Mouse (Mus musculus) hindbrain, embryonic 14.5 days (tissue): ENCODE data around the gene Gm28729. TPM values are rescaled to one million over a fixed set of nuclear protein-coding genes. Genes with fewer than 3 reads are reported as not detected.
"Not testable (repeated sequence)": the region's sequence is repeated elsewhere in the genome, so short reads cannot be mapped to it uniquely, and the experiment has no call there.

Experiments
- ATAC-seq: fragments of 200-750 bp; cut with Nextera tagmentation; 2 replicates; pipeline ENCODE4 v1.8.0; 2017; ENCODE audit warnings: moderate number of reproducible peaks, mild to moderate bottlenecking, moderate TSS enrichment, moderate library complexity; ENCODE audit not compliant: low FRiP score
- DNase-seq: peaks from one replicate; pipeline ENCODE4 v3.0.0-alpha.2; 2015; ENCODE audit warnings: low spot score
- H3K27ac ChIP-seq: fragments of 300-500 bp; sonication (generic); 2 replicates; pipeline ENCODE4 v1.5.1; 2014; ENCODE audit warnings: mild to moderate bottlenecking, moderate library complexity
- H3K27me3 ChIP-seq: fragments of 300-500 bp; sonication (generic); 2 replicates; pipeline ENCODE4 v1.6.1; 2014; ENCODE audit warnings: mild to moderate bottlenecking, low read length, mixed read lengths; ENCODE audit not compliant: control insufficient read depth, insufficient read depth
- H3K36me3 ChIP-seq: fragments of 300-500 bp; sonication (generic); replicated peaks from 2 replicates; pipeline ENCODE4 v1.6.1; 2014; ENCODE audit not compliant: control insufficient read depth, insufficient read depth
- H3K4me1 ChIP-seq: fragments of 300-500 bp; sonication (generic); replicated peaks from 2 replicates; pipeline ENCODE4 v1.6.1; 2014; ENCODE audit warnings: antibody characterized with exemption, low read length, mixed read lengths; ENCODE audit not compliant: control insufficient read depth, insufficient read depth
- H3K4me2 ChIP-seq: fragments of 300-500 bp; sonication (generic); replicated peaks from 2 replicates; pipeline ENCODE4 v1.6.1; 2014; ENCODE audit warnings: mild to moderate bottlenecking, moderate library complexity
- H3K4me3 ChIP-seq: fragments of 300-500 bp; sonication (generic); replicated peaks from 2 replicates; pipeline ENCODE4 v1.5.1; 2014; ENCODE audit warnings: mild to moderate bottlenecking, low read length
- H3K9ac ChIP-seq: fragments of 300-500 bp; sonication (generic); 2 replicates; pipeline ENCODE4 v1.6.1; 2014
- H3K9me3 ChIP-seq: fragments of 300-500 bp; sonication (generic); 2 replicates; pipeline ENCODE4 v1.6.1; 2016; ENCODE audit warnings: low read length; ENCODE audit not compliant: control insufficient read depth
- WGBS: fragments of 180-500 bp; shearing (Covaris S2); extraction: QIAGEN DNeasy Blood & Tissue Kit; methylation state at CpG from one replicate; pipeline ENCODE4 v1.1.7; 2014; 5-methylcytosine and 5-hydroxymethylcytosine counted together
- polyA plus RNA-seq: library from polyadenylated mRNA; unstranded; fragments of >200 nt; fragmentation: Nextera tagmentation; extraction: Ambion mirVana; gene quantifications from 2 replicates; pipeline ENCODE4 v1.2.1, GENCODE M21; 2014

The Gm28729 gene
- polyA plus RNA-seq, 1 experiment from 2014 or later, result 0.44 TPM

DNA sequence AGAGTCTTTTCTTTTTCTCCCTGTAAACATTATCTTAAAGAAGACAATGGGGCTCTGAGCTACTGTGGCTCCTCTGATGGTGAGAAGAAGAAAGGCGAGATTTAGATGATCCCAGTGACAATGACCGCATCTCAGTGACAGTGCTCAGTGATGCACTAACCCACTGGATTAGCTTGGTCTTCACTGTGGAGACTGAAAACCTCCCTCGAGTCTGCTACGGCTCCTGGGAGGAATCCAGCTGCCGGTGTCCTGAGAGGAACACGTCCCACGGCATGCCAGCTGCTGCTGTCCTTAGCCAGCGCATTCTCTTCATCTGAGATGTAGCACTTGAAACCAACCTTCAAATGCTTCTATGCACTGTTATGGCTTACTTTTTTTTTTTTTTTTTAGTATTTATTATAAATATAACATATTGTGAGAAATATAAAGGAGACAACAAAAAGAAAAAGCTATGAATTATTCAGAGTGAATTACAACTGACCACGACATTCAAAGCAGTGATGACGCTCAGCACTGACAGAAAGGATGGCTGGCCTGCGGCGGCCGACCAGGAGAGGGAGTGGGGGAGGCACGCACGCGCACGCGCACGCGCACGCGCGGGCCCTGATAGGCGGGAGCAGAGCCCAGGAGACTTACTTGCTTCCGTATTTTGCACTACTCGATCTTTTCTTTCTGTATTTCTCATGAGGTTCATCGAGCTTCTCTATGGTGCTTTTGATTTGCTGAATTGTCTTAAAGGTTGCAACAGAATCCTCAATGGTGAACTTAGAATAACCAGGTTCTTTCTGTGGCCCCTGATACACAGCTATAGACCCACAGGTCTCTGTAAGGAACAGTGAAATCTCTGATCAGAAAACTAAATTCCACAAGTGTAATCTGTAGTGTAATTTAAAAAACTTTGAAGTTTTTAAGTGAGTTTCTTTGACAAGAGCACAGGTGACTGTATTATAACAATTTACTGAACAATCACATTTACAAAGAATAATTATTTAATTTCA lies 18.9 kb upstream of the Gm28729 start:
- H3K4me1 ChIP-seq, result no peaks in the 10 kb centered on the region
- ATAC-seq, result peak; percentile 92
- H3K4me2 ChIP-seq, result peak overlapping the region; percentile 49
- peak overlapping the region; percentile 12 for H3K4me3 ChIP-seq
- no peaks in the 10 kb centered on the region for H3K27me3 ChIP-seq
- WGBS, result 24% methylated on average over 27 of the region's 27 CpGs
- H3K27ac ChIP-seq, result peak overlapping the region; percentile 39
- no peaks in the 10 kb centered on the region for H3K9me3 ChIP-seq
- DNase-seq, result peak; percentile 85
- peak overlapping the region; percentile 52; the same call in 1 of the 2 replicates for H3K9ac ChIP-seq
- peaks cover 41% of the 10 kb centered on the region for H3K36me3 ChIP-seq

DNA sequence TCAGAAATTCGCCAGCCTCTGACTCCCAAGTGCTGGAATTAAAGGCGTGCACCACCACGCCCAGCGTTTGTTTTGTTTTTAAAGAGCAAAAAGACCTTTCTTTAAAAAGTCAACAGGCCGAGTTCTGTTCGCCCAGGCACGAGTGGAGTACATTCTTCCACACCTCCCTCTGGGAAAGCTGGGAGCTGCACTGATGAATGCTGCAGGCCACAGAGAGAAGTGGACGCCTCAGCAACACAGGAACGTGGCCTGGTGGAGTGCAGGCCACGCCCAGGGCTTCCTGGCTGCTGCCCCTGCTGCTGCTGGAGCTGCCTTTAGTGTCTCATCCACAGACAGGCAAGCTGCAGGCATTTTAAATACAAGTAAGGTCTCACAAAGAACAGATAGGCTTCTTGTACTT lies 13.9 kb upstream of the Gm28729 start:
- Histone ChIP-seq H3K4me1 (no peaks in the 10 kb centered on the region; the same call in 1 of the 2 replicates), H3K4me2 (no peak overlapping the region), H3K4me3 (no peak overlapping the region), H3K27me3 (no peaks in the 10 kb centered on the region), H3K27ac (no peak overlapping the region), H3K9ac (no peak overlapping the region), H3K36me3 (peaks cover 17% of the 10 kb centered on the region), H3K9me3 (no peaks in the 10 kb centered on the region)
- DNase-seq, result no peak
- WGBS, result 59% methylated on average over 10 of the region's 10 CpGs
- ATAC-seq, result no peak

DNA sequence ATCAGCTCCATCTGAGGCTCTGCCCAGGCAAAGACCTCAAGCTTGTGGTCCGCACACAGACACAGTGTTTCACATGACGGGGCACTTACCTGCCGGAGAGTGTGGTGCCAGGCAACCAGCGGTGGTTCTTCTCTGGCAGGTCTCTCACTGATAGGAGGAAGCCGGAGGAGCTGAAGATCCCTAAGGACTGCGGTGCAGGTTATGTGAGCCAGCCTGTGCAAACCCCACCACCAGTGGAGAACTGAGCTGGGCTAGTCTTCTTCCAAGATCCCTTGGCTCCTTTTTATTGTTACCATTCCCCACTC lies 12.5 kb upstream of the Gm28729 start:
- Histone ChIP-seq H3K36me3 (peaks cover 13% of the 10 kb centered on the region), H3K4me3 (0 out of 2 replicates have a peak overlapping the region, but pooled peaks have one; percentile 32), H3K4me1 (no peaks in the 10 kb centered on the region; the same call in 1 of the 2 replicates), H3K9me3 (no peaks in the 10 kb centered on the region), H3K27ac (no peak overlapping the region), H3K4me2 (no peak overlapping the region), H3K9ac (no peak overlapping the region), H3K27me3 (no peaks in the 10 kb centered on the region)
- ATAC-seq (no peak), DNase-seq (no peak)
- 90% methylated on average over 6 of the region's 6 CpGs for WGBS

DNA sequence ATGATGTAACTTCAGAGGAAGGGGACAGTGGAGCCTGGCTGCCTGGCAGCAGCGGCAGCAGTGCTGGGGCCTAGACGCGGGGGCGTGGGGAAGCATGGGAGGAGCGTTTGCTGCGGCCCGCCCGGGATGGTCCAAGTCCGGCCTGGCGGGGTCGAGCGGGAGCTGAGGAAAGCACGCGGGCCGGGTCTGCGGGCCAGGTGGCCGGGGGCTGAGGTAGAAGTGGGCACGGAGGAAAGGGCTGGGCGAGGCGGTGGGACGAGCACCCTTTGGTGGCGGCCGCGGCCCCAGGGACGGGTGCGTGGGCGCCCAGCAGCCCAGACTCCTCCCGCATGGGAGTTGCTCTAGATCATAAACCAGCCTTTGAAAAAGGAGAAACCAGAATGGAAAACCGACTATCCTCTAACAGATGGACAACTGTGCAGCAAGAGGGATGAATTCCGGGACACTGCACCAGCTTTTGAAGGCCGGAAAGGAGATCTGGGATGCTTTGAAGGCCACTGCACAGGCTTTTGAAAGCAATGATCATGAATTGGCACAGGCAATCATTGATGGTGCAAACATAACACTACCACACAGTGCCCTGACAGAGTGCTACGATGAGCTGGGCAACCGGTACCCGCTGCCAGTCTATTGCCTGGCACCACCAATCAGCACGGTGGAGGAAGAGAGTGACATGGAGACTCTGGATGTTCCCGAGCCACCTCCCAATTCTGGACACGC lies 12.0 kb upstream of the Gm28729 start:
- ATAC-seq (peak; percentile 74; the same call in 1 of the 2 replicates), DNase-seq (no peak)
- peak overlapping the region; percentile 5; the same call in 1 of the 2 replicates for H3K27ac ChIP-seq
- H3K4me1 ChIP-seq, result no peaks in the 10 kb centered on the region; the same call in 1 of the 2 replicates
- peak overlapping the region; percentile 55 for H3K4me2 ChIP-seq
- H3K27me3 ChIP-seq, result no peaks in the 10 kb centered on the region
- H3K9ac ChIP-seq, result peak overlapping the region; percentile 57
- 35% methylated on average over 37 of the region's 37 CpGs for WGBS
- peak overlapping the region; percentile 32 for H3K4me3 ChIP-seq
- no peaks in the 10 kb centered on the region for H3K9me3 ChIP-seq
- peaks cover 9% of the 10 kb centered on the region for H3K36me3 ChIP-seq

DNA sequence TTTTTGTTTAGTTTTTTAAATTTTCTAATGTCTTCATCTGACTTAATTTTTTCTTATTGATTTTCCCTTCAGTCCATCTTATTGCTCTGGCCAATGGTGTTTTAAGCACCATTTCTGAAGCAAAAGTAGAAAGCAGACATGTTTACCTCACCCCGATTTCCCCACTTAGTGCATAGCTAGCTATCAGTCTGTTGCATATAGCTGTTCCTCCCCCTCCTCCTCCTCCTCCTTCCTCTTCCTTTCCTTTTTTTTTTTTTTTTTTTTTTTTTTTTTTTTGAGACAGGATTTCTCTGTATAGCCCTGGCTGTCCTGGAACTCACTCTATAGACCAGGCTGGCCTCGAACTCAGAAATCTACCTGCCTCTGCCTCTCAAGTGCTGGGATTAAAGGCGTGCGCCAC lies 11.0 kb upstream of the Gm28729 start:
- H3K27me3 ChIP-seq, DNase-seq, H3K9ac ChIP-seq, H3K4me3 ChIP-seq, H3K9me3 ChIP-seq, H3K36me3 ChIP-seq, ATAC-seq, H3K4me2 ChIP-seq, H3K27ac ChIP-seq, H3K4me1 ChIP-seq: not testable (repeated sequence)
- 96% methylated on average over 4 of the region's 4 CpGs for WGBS

DNA sequence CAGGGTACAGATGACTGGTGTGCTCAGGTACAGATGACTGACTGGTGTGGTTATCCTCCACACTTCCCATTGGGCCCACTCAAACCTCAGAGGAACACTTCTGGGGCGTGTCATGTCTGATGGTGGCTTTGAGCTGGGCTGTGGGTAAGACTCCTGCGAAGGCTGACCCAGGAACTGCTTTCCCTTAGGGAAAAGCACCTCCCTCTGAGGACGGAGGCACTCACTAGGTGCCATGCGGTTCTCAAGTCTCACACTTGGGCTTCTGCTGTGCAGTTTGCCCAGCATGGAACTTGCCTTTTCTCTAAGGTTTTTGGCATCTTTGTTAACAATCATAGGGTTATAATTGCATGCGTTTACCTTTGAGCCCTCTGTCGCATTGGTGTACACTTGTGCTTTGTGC lies 10.4 kb upstream of the Gm28729 start:
- ATAC-seq, result no peak
- H3K27me3 ChIP-seq, result no peaks in the 10 kb centered on the region
- no peak overlapping the region for H3K27ac ChIP-seq
- DNase-seq, result no peak
- H3K9me3 ChIP-seq, result no peaks in the 10 kb centered on the region
- H3K9ac ChIP-seq, result no peak overlapping the region
- 80% methylated on average over 6 of the region's 6 CpGs for WGBS
- no peak overlapping the region for H3K4me3 ChIP-seq
- no peaks in the 10 kb centered on the region; the same call in 1 of the 2 replicates for H3K4me1 ChIP-seq
- H3K4me2 ChIP-seq, result no peak overlapping the region
- H3K36me3 ChIP-seq, result no peaks in the 10 kb centered on the region

DNA sequence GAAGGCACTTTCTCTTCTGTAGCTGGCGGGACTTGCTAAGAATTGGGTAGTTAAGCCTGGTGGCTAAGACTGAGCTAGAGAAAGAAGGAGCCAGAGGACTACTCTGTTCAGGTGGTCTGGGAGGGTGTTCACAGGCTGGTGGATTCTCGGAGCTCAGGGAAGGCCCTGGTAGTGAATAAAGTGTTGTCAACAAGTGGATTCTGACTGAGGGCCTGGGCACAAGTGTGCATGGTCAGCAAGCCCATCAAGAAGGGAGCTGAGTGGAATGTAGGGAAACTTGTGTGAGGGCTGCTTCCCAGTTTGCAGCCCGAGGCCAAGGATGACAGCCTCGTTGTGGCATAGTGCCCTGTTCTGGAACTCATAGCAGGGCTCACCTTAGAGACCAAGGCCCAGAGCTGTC lies 9.2 kb upstream of the Gm28729 start:
- WGBS, result 93% methylated on average over 4 of the region's 4 CpGs
- Histone ChIP-seq H3K4me1 (no peaks in the 10 kb centered on the region; the same call in 1 of the 2 replicates), H3K27me3 (no peaks in the 10 kb centered on the region), H3K27ac (no peak overlapping the region), H3K4me2 (no peak overlapping the region), H3K4me3 (no peak overlapping the region), H3K9ac (no peak overlapping the region), H3K36me3 (no peaks in the 10 kb centered on the region), H3K9me3 (no peaks in the 10 kb centered on the region)
- DNase-seq, result no peak
- ATAC-seq, result no peak

DNA sequence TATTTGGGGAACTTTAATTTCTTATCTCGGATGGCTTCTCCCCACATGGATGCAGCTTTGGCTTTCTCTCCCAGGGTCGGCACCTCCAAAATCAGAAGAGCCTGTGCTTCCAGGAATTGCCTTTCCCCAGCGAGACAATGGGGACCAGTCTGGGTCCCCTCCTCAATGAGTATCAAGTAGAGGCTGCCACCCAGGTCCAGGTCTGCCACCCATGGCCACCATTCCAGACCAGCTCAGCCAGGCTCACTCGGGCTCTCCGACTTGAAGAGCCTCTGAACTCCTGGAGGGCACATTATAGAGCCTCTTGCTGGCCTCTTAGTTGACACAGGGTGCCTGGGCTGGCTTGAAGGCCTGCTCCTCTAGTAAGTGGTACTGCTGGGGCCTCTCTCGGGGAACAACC lies 8.4 kb upstream of the Gm28729 start:
- no peak for ATAC-seq
- WGBS, result 83% methylated on average over 6 of the region's 6 CpGs
- H3K27me3 ChIP-seq, result no peaks in the 10 kb centered on the region
- H3K27ac ChIP-seq, result no peak overlapping the region
- no peak overlapping the region for H3K9ac ChIP-seq
- no peak overlapping the region for H3K4me2 ChIP-seq
- H3K36me3 ChIP-seq, result no peaks in the 10 kb centered on the region
- H3K4me3 ChIP-seq, result no peak overlapping the region
- no peaks in the 10 kb centered on the region; the same call in 1 of the 2 replicates for H3K4me1 ChIP-seq
- H3K9me3 ChIP-seq, result no peaks in the 10 kb centered on the region
- no peak for DNase-seq

DNA sequence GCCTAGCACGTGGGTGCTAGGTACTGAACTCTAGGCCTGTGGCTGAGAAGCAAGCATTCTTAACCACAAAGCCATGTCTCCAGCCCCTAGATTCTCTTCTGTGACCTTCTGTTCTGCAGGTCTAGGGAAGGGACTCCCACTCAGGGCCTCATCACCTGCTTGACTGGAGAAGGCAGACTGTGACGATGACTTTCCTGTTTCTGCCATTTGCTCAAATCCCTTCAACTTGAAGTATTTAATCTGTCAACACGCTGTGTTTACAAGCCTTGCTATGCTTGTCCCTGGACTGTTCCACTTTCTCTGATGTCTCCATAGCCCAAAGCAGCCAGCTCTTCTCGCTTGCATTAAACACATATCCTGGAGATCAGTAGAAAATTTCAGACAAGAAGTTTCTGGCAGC lies 7.5 kb upstream of the Gm28729 start:
- 87% methylated on average over 4 of the region's 4 CpGs for WGBS
- Histone ChIP-seq H3K4me1 (no peaks in the 10 kb centered on the region; the same call in 1 of the 2 replicates), H3K9ac (no peak overlapping the region), H3K27ac (no peak overlapping the region), H3K4me2 (no peak overlapping the region), H3K27me3 (no peaks in the 10 kb centered on the region), H3K36me3 (no peaks in the 10 kb centered on the region), H3K9me3 (no peaks in the 10 kb centered on the region), H3K4me3 (no peak overlapping the region)
- ATAC-seq (no peak), DNase-seq (no peak)
